In genomic region chr10:60002203-60002602, GRCm38 (mm10) we compare ENCODE assay signal across 8 mouse cellular contexts. TPM values are rescaled to one million over a fixed set of nuclear protein-coding genes. Genes with fewer than 3 reads are reported as not detected.
DNase-seq lines count a peak whose midpoint lies in the region; ATAC-seq and TF ChIP-seq lines count a peak whose summit lies in the region.

No protein-coding gene starts in this region.

- peak overlapping the region; percentile 84 for H3K4me2 ChIP-seq in heart, embryonic 11.5 days
- peak overlapping the region; percentile 56 for H3K4me2 ChIP-seq in limb, embryonic 11.5 days (ENCODE audit: low read depth, severe bottlenecking)
- H3K4me2 ChIP-seq in neural tube, embryonic 15.5 days, result peak overlapping the region; percentile 65

- peak overlapping the region; percentile 80 for H3K4me3 ChIP-seq in heart, embryonic 11.5 days (ENCODE audit: low read depth, low read length)
- peak overlapping the region; percentile 78 to 93 for H3K4me3 ChIP-seq in ES-E14 (ENCODE audit: insufficient read depth in 1 of 2, low read depth in 1 of 2, low read length in 2 of 2, poor library complexity in 1 of 2, severe bottlenecking in 1 of 2)
- peak overlapping the region; percentile 43 for H3K4me3 ChIP-seq in limb, embryonic 11.5 days (ENCODE audit: low read depth, low read length)
- H3K4me3 ChIP-seq in neural tube, embryonic 15.5 days (replicated peaks), result peak overlapping the region; percentile 68

- no peak for DNase-seq in heart, adult 9 months (ENCODE audit: low spot score in 2 of 2)
- DNase-seq in ES-E14 (ENCODE audit: low read depth, low spot score), result no peak
- no peak for DNase-seq in limb, embryonic 11.5 days (ENCODE audit: low spot score)
- DNase-seq in adrenal gland, adult 2 months, result no peak
- no peak for DNase-seq in frontal cortex, postnatal 14 days (ENCODE audit: low spot score in 2 of 2)

- no peaks in the 10 kb centered on the region for H3K36me3 ChIP-seq in heart, embryonic 11.5 days (ENCODE audit: control insufficient read depth, insufficient read depth, low read length)
- H3K36me3 ChIP-seq in ES-E14 (ENCODE audit: control insufficient read depth, insufficient read depth, low read length, poor library complexity, severe bottlenecking), result peaks cover 4% of the 10 kb centered on the region; the same call in 1 of the 2 replicates
- peaks cover 2% of the 10 kb centered on the region; the same call in 1 of the 2 replicates for H3K36me3 ChIP-seq in limb, embryonic 11.5 days (ENCODE audit: control insufficient read depth, insufficient read depth, low read length)
- no peaks in the 10 kb centered on the region for H3K36me3 ChIP-seq in neural tube, embryonic 15.5 days

- H3K27me3 ChIP-seq in heart, embryonic 11.5 days (ENCODE audit: control insufficient read depth, insufficient read depth, low read length), result no peaks in the 10 kb centered on the region
- H3K27me3 ChIP-seq in limb, embryonic 11.5 days (ENCODE audit: control insufficient read depth, insufficient read depth, low read length), result no peaks in the 10 kb centered on the region
- no peaks in the 10 kb centered on the region for H3K27me3 ChIP-seq in neural tube, embryonic 15.5 days (replicated peaks)

- H3K4me1 ChIP-seq in heart, embryonic 11.5 days (ENCODE audit: control insufficient read depth, insufficient read depth, low read length), result peaks cover 13% of the 10 kb centered on the region
- peaks cover 0 to 3% of the 10 kb centered on the region in 2 experiments; a peak in 1 of 4 replicates for H3K4me1 ChIP-seq in ES-E14 (ENCODE audit: control insufficient read depth in 2 of 2, insufficient read depth in 2 of 2, low read length in 2 of 2, poor library complexity in 1 of 2)
- no peaks in the 10 kb centered on the region for H3K4me1 ChIP-seq in limb, embryonic 11.5 days (ENCODE audit: control insufficient read depth, insufficient read depth, low read length)
- H3K4me1 ChIP-seq in neural tube, embryonic 15.5 days, result peaks cover 21% of the 10 kb centered on the region

- no peaks in the 10 kb centered on the region for H3K9me3 ChIP-seq in heart, embryonic 11.5 days (replicated peaks; ENCODE audit: control insufficient read depth, low read length)
- H3K9me3 ChIP-seq in ES-E14 (ENCODE audit: control insufficient read depth, insufficient read depth, low read depth, low read length), result no peaks in the 10 kb centered on the region
- no peaks in the 10 kb centered on the region for H3K9me3 ChIP-seq in limb, embryonic 11.5 days (ENCODE audit: control insufficient read depth, low read length)
- H3K9me3 ChIP-seq in neural tube, embryonic 15.5 days (replicated peaks), result no peaks in the 10 kb centered on the region

- H3K9ac ChIP-seq in heart, embryonic 11.5 days (ENCODE audit: low read depth, low read length), result peak overlapping the region; percentile 91
- peak overlapping the region; percentile 86 for H3K9ac ChIP-seq in ES-E14 (ENCODE audit: insufficient read depth, low read depth, low read length, poor library complexity, severe bottlenecking)
- peak overlapping the region; percentile 68 for H3K9ac ChIP-seq in limb, embryonic 11.5 days (ENCODE audit: low read length)
- H3K9ac ChIP-seq in neural tube, embryonic 15.5 days (replicated peaks), result peak overlapping the region; percentile 77

- ATAC-seq in heart, embryonic 11.5 days (replicated peaks; ENCODE audit: insufficient number of reproducible peaks, low FRiP score, low TSS enrichment), result no peak
- ATAC-seq in erythroblast, adult 5-6 weeks (replicated peaks; ENCODE audit: low FRiP score, poor library complexity, severe bottlenecking), result peak; percentile 13; the same call in 1 of the 2 replicates
- ATAC-seq in limb, embryonic 11.5 days (ENCODE audit: insufficient number of reproducible peaks, low FRiP score, low TSS enrichment, low read depth), result no peak
- ATAC-seq in neural tube, embryonic 15.5 days (ENCODE audit: low FRiP score), result no peak

- 5% methylated on average over 12 of the region's 12 CpGs for WGBS in heart, embryonic 11.5 days (ENCODE audit: insufficient replicate concordance)
- WGBS in limb, embryonic 11.5 days, result 7% methylated on average over 12 of the region's 12 CpGs
- WGBS in neural tube, embryonic 15.5 days, result 6% methylated on average over 12 of the region's 12 CpGs

- peak overlapping the region; percentile 99 for H3K27ac ChIP-seq in heart, embryonic 11.5 days (ENCODE audit: low read depth, low read length)
- H3K27ac ChIP-seq in ES-E14 (ENCODE audit: insufficient read depth, low read depth, low read length, poor library complexity, severe bottlenecking), result peak overlapping the region; percentile 24; the same call in 1 of the 2 replicates
- peak overlapping the region; percentile 91 for H3K27ac ChIP-seq in limb, embryonic 11.5 days (replicated peaks; ENCODE audit: low read depth, low read length)
- H3K27ac ChIP-seq in neural tube, embryonic 15.5 days (replicated peaks), result peak overlapping the region; percentile 99

- in situ Hi-C loops in ES-E14 (cut with MboI; ENCODE audit: low sequenced_read_pairs in 2 of 2, unreplicated experiment in 2 of 2), result no loop called here

TF ChIP-seq in ES-E14, 5 proteins besides CTCF, POLR2A, EP300 and RAD21:
- TF ChIP-seq ZC3H11A (IDR thresholded peaks at IDR 0.05; ENCODE audit: borderline replicate concordance, low read depth, low read length), result no peak
- TF ChIP-seq MAFK (IDR thresholded peaks at IDR 0.05; ENCODE audit: insufficient read depth, low read depth, low read length), result no peak
- TF ChIP-seq ZNF384 (IDR thresholded peaks at IDR 0.05; ENCODE audit: low read depth, low read length), result no peak
- TF ChIP-seq HCFC1 (IDR thresholded peaks at IDR 0.05; ENCODE audit: borderline replicate concordance, insufficient read depth, low read length), result no peak
- TF ChIP-seq CHD2 (IDR thresholded peaks at IDR 0.05; ENCODE audit: low read depth, low read length), result no peak

RNA-seq across cellular contexts. Expression of gene Ascc1, which starts 0.4 kb away (rescaled TPM):
- 34.5 and 36.2 TPM in 2 replicates for polyA plus RNA-seq in heart, embryonic 11.5 days (2014; fragmentation: Nextera tagmentation; extraction: Ambion mirVana)
- total RNA-seq in ES-E14 (2012; rRNA removed), result 16.3 and 18.8 TPM in 2 replicates
- total RNA-seq in erythroblast, adult 5-6 weeks (2015; ENCODE audit: low replicate concordance), result 11.3 and 13.1 TPM in 2 replicates
- 9.6 and 10.0 TPM in 2 replicates for total RNA-seq in erythroblast, adult 5-6 weeks (2017; ENCODE audit: low replicate concordance)
- 45.2 and 46.7 TPM in 2 replicates for polyA plus RNA-seq in limb, embryonic 11.5 days (2014; fragmentation: Nextera tagmentation; extraction: Ambion mirVana)
- 45.4 and 47.3 TPM in 2 replicates for polyA plus RNA-seq in neural tube, embryonic 15.5 days (2015; fragmentation: Nextera tagmentation; extraction: Ambion mirVana)
- total RNA-seq in adrenal gland, adult 2 months (2021), result 10 to 100 TPM; 24.8 to 32.0 TPM
- polyA plus RNA-seq in adrenal gland, adult 2 months (2012; rRNA removed), result 17.7 and 23.8 TPM in 2 replicates

RNA-seq across cellular contexts. Expression of gene Anapc16, which starts 0.7 kb away (rescaled TPM):
- 70.6 and 84.1 TPM in 2 replicates for polyA plus RNA-seq in heart, embryonic 11.5 days (2014; fragmentation: Nextera tagmentation; extraction: Ambion mirVana)
- total RNA-seq in ES-E14 (2012; rRNA removed), result 47.8 and 54.5 TPM in 2 replicates
- total RNA-seq in erythroblast, adult 5-6 weeks (2015; ENCODE audit: low replicate concordance), result 16.3 and 21.3 TPM in 2 replicates
- total RNA-seq in erythroblast, adult 5-6 weeks (2017; ENCODE audit: low replicate concordance), result 23.4 and 27.5 TPM in 2 replicates
- polyA plus RNA-seq in limb, embryonic 11.5 days (2014; fragmentation: Nextera tagmentation; extraction: Ambion mirVana), result 111 and 112 TPM in 2 replicates
- 106 TPM in 2 replicates for polyA plus RNA-seq in neural tube, embryonic 15.5 days (2015; fragmentation: Nextera tagmentation; extraction: Ambion mirVana)
- 10 to 100 TPM; 60.4 to 66.3 TPM for total RNA-seq in adrenal gland, adult 2 months (2021)
- 33.4 and 40.8 TPM in 2 replicates for polyA plus RNA-seq in adrenal gland, adult 2 months (2012; rRNA removed)

RNA-seq across cellular contexts. Expression of gene Ddit4, which starts 50.6 kb away (rescaled TPM):
- 1.9 and 3.4 TPM in 2 replicates for polyA plus RNA-seq in heart, embryonic 11.5 days (2014; fragmentation: Nextera tagmentation; extraction: Ambion mirVana)
- 33.9 and 42.1 TPM in 2 replicates for total RNA-seq in ES-E14 (2012; rRNA removed)
- 1.7 TPM in 1 of 2 replicates, not detected in the other for total RNA-seq in erythroblast, adult 5-6 weeks (2015; ENCODE audit: low replicate concordance)
- 0.17 and 0.84 TPM in 2 replicates for total RNA-seq in erythroblast, adult 5-6 weeks (2017; ENCODE audit: low replicate concordance)
- polyA plus RNA-seq in limb, embryonic 11.5 days (2014; fragmentation: Nextera tagmentation; extraction: Ambion mirVana), result 6.8 and 10.2 TPM in 2 replicates
- polyA plus RNA-seq in neural tube, embryonic 15.5 days (2015; fragmentation: Nextera tagmentation; extraction: Ambion mirVana), result 80.8 and 91.6 TPM in 2 replicates
- 10 to 100 TPM; 53.1 to 56.1 TPM for total RNA-seq in adrenal gland, adult 2 months (2021)
- polyA plus RNA-seq in adrenal gland, adult 2 months (2012; rRNA removed), result 151 and 157 TPM in 2 replicates

Comparison
In these comparisons a context has a peak if more than half of its experiments do, and no peak if none do; other contexts are left out.
1. H3K27ac ChIP-seq: peak in every context shown above with its lines; median percentile 99 in heart, embryonic 11.5 days; 99 in neural tube, embryonic 15.5 days; 91 in limb, embryonic 11.5 days; 24 in ES-E14.